Mouse (Mus musculus): ENCODE measurements at regions not wholly inside any gene's neighbourhood (a gene's known extent, or its start where the extent isn't known, plus 50 kb on each side); places are given as distances from the start of the nearest gene placed in this dataset.

GRCm38 (mm10) chr12:27666456-27666855 is 324.1 kb upstream of the Sox11 start:
- no peaks in the 10 kb centered on the region for H3K79me2 ChIP-seq (ENCODE audit: control insufficient read depth, insufficient read depth, low read length, poor library complexity)
- no peaks in the 10 kb centered on the region for H3K9me3 ChIP-seq (replicated peaks; ENCODE audit: insufficient read depth, low read length)
- TF ChIP-seq BHLHE40 (IDR thresholded peaks at IDR 0.05; ENCODE audit: borderline replicate concordance, low read depth, low read length) (no peak), CTCF (IDR thresholded peaks at IDR 0.05 in 2 of 3, conservative IDR thresholded peaks at IDR 0.05 in 1 of 3; ENCODE audit: control insufficient read depth in 1 of 3, insufficient read depth in 1 of 3, low read depth in 2 of 3, low read length in 3 of 3, poor library complexity in 1 of 3, severe bottlenecking in 1 of 3) (no peak), HCFC1 (IDR thresholded peaks at IDR 0.05; ENCODE audit: low read depth, low read length) (no peak), TAL1 (IDR thresholded peaks at IDR 0.05; ENCODE audit: low read length) (no peak), POLR2A (IDR thresholded peaks at IDR 0.05; ENCODE audit: control insufficient read depth in 1 of 2, insufficient read depth in 1 of 2, low read depth in 1 of 2, low read length in 2 of 2, poor library complexity in 1 of 2) (no peak)
- no peak for DNase-seq (ENCODE audit: low read depth, low spot score)
- no peak overlapping the region for H3K27ac ChIP-seq (ENCODE audit: control insufficient read depth, low read depth, low read length)
- no peaks in the 10 kb centered on the region for H3K36me3 ChIP-seq (ENCODE audit: control insufficient read depth in 1 of 2, insufficient read depth in 2 of 2, low read length in 2 of 2)
- H3K4me1 ChIP-seq (ENCODE audit: control insufficient read depth in 1 of 2, insufficient read depth in 2 of 2, low read length in 2 of 2) = no peaks in the 10 kb centered on the region
- no peak overlapping the region for H3K9ac ChIP-seq (ENCODE audit: control insufficient read depth, low read depth, low read length, poor library complexity, severe bottlenecking)
- no peak overlapping the region for H3K4me3 ChIP-seq (ENCODE audit: control insufficient read depth in 1 of 2, insufficient read depth in 1 of 2, low read depth in 2 of 2, low read length in 2 of 2)
- H3K27me3 ChIP-seq (ENCODE audit: control insufficient read depth in 1 of 2, insufficient read depth in 2 of 2, low read length in 2 of 2) = no peaks in the 10 kb centered on the region

GRCm38 (mm10) chr12:27663126-27663525 is 320.8 kb upstream of the Sox11 start:
- Histone ChIP-seq H3K4me1 (ENCODE audit: control insufficient read depth in 1 of 2, insufficient read depth in 2 of 2, low read length in 2 of 2) (no peaks in the 10 kb centered on the region), H3K27me3 (ENCODE audit: control insufficient read depth in 1 of 2, insufficient read depth in 2 of 2, low read length in 2 of 2) (no peaks in the 10 kb centered on the region), H3K9ac (ENCODE audit: control insufficient read depth, low read depth, low read length, poor library complexity, severe bottlenecking) (no peak overlapping the region), H3K9me3 (replicated peaks; ENCODE audit: insufficient read depth, low read length) (no peaks in the 10 kb centered on the region), H3K36me3 (ENCODE audit: control insufficient read depth in 1 of 2, insufficient read depth in 2 of 2, low read length in 2 of 2) (no peaks in the 10 kb centered on the region), H3K27ac (ENCODE audit: control insufficient read depth, low read depth, low read length) (no peak overlapping the region), H3K79me2 (ENCODE audit: control insufficient read depth, insufficient read depth, low read length, poor library complexity) (no peaks in the 10 kb centered on the region), H3K4me3 (ENCODE audit: control insufficient read depth in 1 of 2, insufficient read depth in 1 of 2, low read depth in 2 of 2, low read length in 2 of 2) (no peak overlapping the region)
- DNase-seq (ENCODE audit: low read depth, low spot score) = no peak
- TF ChIP-seq POLR2A (IDR thresholded peaks at IDR 0.05; ENCODE audit: control insufficient read depth in 1 of 2, insufficient read depth in 1 of 2, low read depth in 1 of 2, low read length in 2 of 2, poor library complexity in 1 of 2) (no peak), TAL1 (IDR thresholded peaks at IDR 0.05; ENCODE audit: low read length) (no peak), MXI1 (IDR thresholded peaks at IDR 0.05; ENCODE audit: low read depth, low read length) (no peak), SMC3 (IDR thresholded peaks at IDR 0.05; ENCODE audit: low read depth, low read length) (no peak), POLR2AphosphoS5 (IDR thresholded peaks at IDR 0.05; ENCODE audit: borderline replicate concordance, low read depth, low read length) (no peak), ZC3H11A (IDR thresholded peaks at IDR 0.05; ENCODE audit: low read depth, low read length) (no peak), SIN3A (IDR thresholded peaks at IDR 0.05; ENCODE audit: low read length) (no peak), ETS1 (IDR thresholded peaks at IDR 0.05; ENCODE audit: low read depth, low read length) (no peak), USF2 (IDR thresholded peaks at IDR 0.05; ENCODE audit: borderline replicate concordance in 1 of 2, insufficient read depth in 1 of 2, low read depth in 1 of 2, low read length in 2 of 2) (no peak), HCFC1 (IDR thresholded peaks at IDR 0.05; ENCODE audit: low read depth, low read length) (no peak), MAX (IDR thresholded peaks at IDR 0.05; ENCODE audit: low read length) (no peak), GATA1 (IDR thresholded peaks at IDR 0.05; ENCODE audit: low read depth, low read length) (no peak)

- Histone ChIP-seq H3K79me2 (ENCODE audit: control insufficient read depth, insufficient read depth, low read length, poor library complexity) (no peaks in the 10 kb centered on the region), H3K9me3 (replicated peaks; ENCODE audit: insufficient read depth, low read length) (no peaks in the 10 kb centered on the region), H3K9ac (ENCODE audit: control insufficient read depth, low read depth, low read length, poor library complexity, severe bottlenecking) (no peak overlapping the region), H3K27ac (ENCODE audit: control insufficient read depth, low read depth, low read length) (no peak overlapping the region), H3K4me3 (ENCODE audit: control insufficient read depth in 1 of 2, insufficient read depth in 1 of 2, low read depth in 2 of 2, low read length in 2 of 2) (no peak overlapping the region), H3K27me3 (ENCODE audit: control insufficient read depth in 1 of 2, insufficient read depth in 2 of 2, low read length in 2 of 2) (no peaks in the 10 kb centered on the region), H3K36me3 (ENCODE audit: control insufficient read depth in 1 of 2, insufficient read depth in 2 of 2, low read length in 2 of 2) (no peaks in the 10 kb centered on the region), H3K4me1 (ENCODE audit: control insufficient read depth in 1 of 2, insufficient read depth in 2 of 2, low read length in 2 of 2) (no peaks in the 10 kb centered on the region)
- no peak for DNase-seq (ENCODE audit: low read depth, low spot score)
- no peak for TF ChIP-seq USF2 (IDR thresholded peaks at IDR 0.05; ENCODE audit: borderline replicate concordance in 1 of 2, insufficient read depth in 1 of 2, low read depth in 1 of 2, low read length in 2 of 2)
- no peak for TF ChIP-seq HCFC1 (IDR thresholded peaks at IDR 0.05; ENCODE audit: low read depth, low read length)
- no peak for TF ChIP-seq ZKSCAN1 (IDR thresholded peaks at IDR 0.05; ENCODE audit: low read depth, low read length)
- no peak for TF ChIP-seq POLR2A (IDR thresholded peaks at IDR 0.05; ENCODE audit: control insufficient read depth in 1 of 2, insufficient read depth in 1 of 2, low read depth in 1 of 2, low read length in 2 of 2, poor library complexity in 1 of 2)
- TF ChIP-seq MYC (IDR thresholded peaks at IDR 0.05; ENCODE audit: low read depth, low read length) = no peak
- no peak for TF ChIP-seq ZC3H11A (IDR thresholded peaks at IDR 0.05; ENCODE audit: low read depth, low read length)
- TF ChIP-seq GABPA (IDR thresholded peaks at IDR 0.05; ENCODE audit: low read depth, low read length) = no peak
- TF ChIP-seq TBP (IDR thresholded peaks at IDR 0.05; ENCODE audit: low read depth, low read length) = no peak
- TF ChIP-seq ZMIZ1 (IDR thresholded peaks at IDR 0.05; ENCODE audit: low read depth, low read length) = no peak
- no peak for TF ChIP-seq TCF12 (IDR thresholded peaks at IDR 0.05; ENCODE audit: low read depth, low read length)
- TF ChIP-seq NRF1 (IDR thresholded peaks at IDR 0.05; ENCODE audit: insufficient read depth, low read depth, low read length, poor library complexity, severe bottlenecking) = no peak
- no peak for TF ChIP-seq UBTF (IDR thresholded peaks at IDR 0.05; ENCODE audit: borderline replicate concordance, insufficient read depth, low read depth, low read length)
- no peak for TF ChIP-seq ELF1 (IDR thresholded peaks at IDR 0.05; ENCODE audit: low read depth, low read length)
- TF ChIP-seq CHD1 (IDR thresholded peaks at IDR 0.05; ENCODE audit: low read depth, low read length) = no peak
Measured at GRCm38 (mm10) chr12:27662723-27663122, 320.3 kb upstream of the Sox11 start.

Data from MEL (cell line).